Mouse (Mus musculus) heart, embryonic 16.5 days (tissue): ENCODE measurements around the gene Ddit4. TPM values are rescaled to one million over a fixed set of nuclear protein-coding genes. Genes with fewer than 3 reads are reported as not detected.
"Not testable (repeated sequence)": the region's sequence is repeated elsewhere in the genome, so short reads cannot be mapped to it uniquely, and the experiment has no call there.

ENCODE experiments used
- ATAC-seq: fragments of 200-750 bp; cut with Nextera tagmentation; replicated peaks from 2 replicates; pipeline ENCODE4 v1.8.0; 2017; ENCODE audit warnings: moderate number of reproducible peaks; ENCODE audit not compliant: insufficient read depth, low FRiP score; ENCODE audit errors: extremely low read depth
- H3K27ac ChIP-seq: fragments of 300-500 bp; sonication (generic); 2 replicates; pipeline ENCODE4 v1.5.1; 2014; ENCODE audit warnings: mild to moderate bottlenecking, low read length, control low read depth, moderate library complexity
- H3K27me3 ChIP-seq: fragments of 300-500 bp; sonication (generic); 2 replicates; pipeline ENCODE4 v1.6.1; 2014; ENCODE audit warnings: low read length, mixed read lengths; ENCODE audit not compliant: control insufficient read depth, insufficient read depth
- H3K36me3 ChIP-seq: fragments of 300-500 bp; sonication (generic); 2 replicates; pipeline ENCODE4 v1.6.1; 2014; ENCODE audit not compliant: control insufficient read depth, insufficient read depth
- H3K4me1 ChIP-seq: fragments of 300-500 bp; sonication (generic); 2 replicates; pipeline ENCODE4 v1.6.1; 2014; ENCODE audit warnings: low read length, mixed read lengths; ENCODE audit not compliant: control insufficient read depth, insufficient read depth
- H3K4me2 ChIP-seq: fragments of 300-500 bp; sonication (generic); 2 replicates; pipeline ENCODE4 v1.6.1; 2014; ENCODE audit warnings: low read depth, mild to moderate bottlenecking, control low read depth, low read length
- H3K4me3 ChIP-seq: fragments of 300-500 bp; sonication (generic); 2 replicates; pipeline ENCODE4 v1.5.1; 2014; ENCODE audit warnings: mild to moderate bottlenecking, control low read depth, low read length
- H3K9ac ChIP-seq: fragments of 300-500 bp; sonication (generic); 2 replicates; pipeline ENCODE4 v1.6.1; 2014; ENCODE audit warnings: low read length, control low read depth
- H3K9me3 ChIP-seq: fragments of 300-500 bp; sonication (generic); replicated peaks from 2 replicates; pipeline ENCODE4 v1.6.1; 2016; ENCODE audit warnings: low read length; ENCODE audit not compliant: control insufficient read depth
- WGBS: fragments of 180-500 bp; shearing (Covaris S2); extraction: QIAGEN DNeasy Blood & Tissue Kit; methylation state at CpG from one replicate; pipeline ENCODE4 v1.1.7; 2014; 5-methylcytosine and 5-hydroxymethylcytosine counted together
- polyA plus RNA-seq: library from polyadenylated mRNA; unstranded; fragments of >200 nt; fragmentation: Nextera tagmentation; extraction: Ambion mirVana; gene quantifications from 2 replicates; pipeline ENCODE4 v1.2.1, GENCODE M21; 2015

The Ddit4 gene
- polyA plus RNA-seq, result 29.0 and 31.9 TPM in 2 replicates

DNA sequence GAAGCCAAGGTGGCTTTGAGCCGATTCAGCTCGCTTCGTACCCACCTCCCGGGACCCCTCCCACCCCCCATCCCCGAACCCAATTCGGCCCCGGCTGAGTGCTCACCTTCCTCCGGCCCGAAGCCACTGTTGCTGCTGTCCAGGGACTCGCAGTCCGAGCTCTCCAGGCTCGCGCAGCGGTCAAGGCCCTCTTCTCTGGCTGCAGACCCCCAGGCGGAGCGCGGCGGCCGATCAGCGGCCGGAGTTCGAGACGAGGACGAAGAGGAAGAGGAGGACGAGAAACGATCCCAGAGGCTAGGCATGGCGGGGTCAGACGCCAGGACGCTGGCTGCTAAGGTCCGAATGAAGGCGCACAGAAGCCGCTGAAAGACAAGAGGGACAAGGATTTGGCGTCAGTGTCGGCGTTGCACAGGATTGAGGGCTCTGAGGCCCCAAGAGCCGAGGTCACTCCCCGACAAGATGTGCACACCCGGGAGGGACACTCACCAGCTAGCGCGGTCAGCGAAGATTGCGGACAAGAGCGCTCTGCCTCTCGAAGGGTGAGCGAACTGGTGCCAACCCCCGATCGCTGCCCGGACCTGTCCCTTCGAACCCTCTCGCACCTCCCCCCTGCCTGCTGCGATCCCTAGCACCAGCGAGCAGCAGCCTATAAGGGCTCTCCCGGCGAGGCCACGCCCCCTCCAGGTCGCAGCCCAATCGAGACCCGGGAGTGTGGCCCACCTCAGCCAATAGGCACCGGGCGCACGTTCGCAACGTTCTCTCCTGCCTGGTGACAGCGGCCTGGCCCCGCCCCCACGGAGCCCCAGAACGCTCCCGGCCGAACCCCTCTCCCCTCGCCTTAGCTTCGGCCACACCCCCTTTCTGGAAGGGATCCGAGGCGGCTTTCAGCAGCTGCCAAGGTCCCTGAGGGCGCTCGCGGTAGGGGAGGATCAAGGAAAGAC is at the start of gene Ddit4:
Gene Ddit4, minus strand, starts transcription at position 624 of the 941 bp plus-strand sequence.
- ATAC-seq, result peak; percentile 95
- Histone ChIP-seq H3K4me3 (peak within 1 kb of the TSS; percentile 94), H3K4me2 (peak within 1 kb of the TSS; percentile 86), H3K9ac (peak within 1 kb of the TSS; percentile 99), H3K36me3 (no peaks in the 10 kb centered on the region), H3K27ac (peak within 1 kb of the TSS; percentile 97), H3K9me3 (no peaks in the 10 kb centered on the region), H3K27me3 (no peaks in the 10 kb centered on the region), H3K4me1 (peaks cover 29% of the 10 kb centered on the region)
- WGBS, result under 1% methylated on average over 75 of the region's 76 CpGs

DNA sequence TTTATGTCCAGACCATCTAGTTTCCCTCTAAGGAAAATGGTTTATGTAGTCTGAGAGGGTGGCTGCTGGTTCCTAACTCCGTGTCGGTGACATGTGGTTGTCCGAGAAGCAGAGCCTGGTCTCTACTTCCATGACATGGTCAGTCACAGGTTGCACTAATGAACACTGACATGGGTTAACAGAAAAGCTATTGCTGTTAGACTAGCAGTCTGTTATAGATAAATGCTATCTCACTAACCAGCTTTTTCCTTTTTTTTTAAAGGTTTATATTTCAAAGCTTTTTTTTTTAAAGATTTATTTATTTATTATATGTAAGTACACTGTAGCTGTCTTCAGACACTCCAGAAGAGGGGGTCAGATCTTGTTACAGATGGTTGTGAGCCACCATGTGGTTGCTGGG is 47.4 kb upstream of the Ddit4 start:
- H3K4me1 ChIP-seq, result peaks cover 25% of the 10 kb centered on the region
- 86% methylated on average over 3 of the region's 3 CpGs for WGBS
- no peak overlapping the region for H3K27ac ChIP-seq
- no peak for ATAC-seq
- no peak overlapping the region for H3K4me2 ChIP-seq
- H3K9me3 ChIP-seq, result no peaks in the 10 kb centered on the region
- H3K9ac ChIP-seq, result no peak overlapping the region
- peaks cover 21% of the 10 kb centered on the region for H3K36me3 ChIP-seq
- no peak overlapping the region for H3K4me3 ChIP-seq
- H3K27me3 ChIP-seq, result no peaks in the 10 kb centered on the region

DNA sequence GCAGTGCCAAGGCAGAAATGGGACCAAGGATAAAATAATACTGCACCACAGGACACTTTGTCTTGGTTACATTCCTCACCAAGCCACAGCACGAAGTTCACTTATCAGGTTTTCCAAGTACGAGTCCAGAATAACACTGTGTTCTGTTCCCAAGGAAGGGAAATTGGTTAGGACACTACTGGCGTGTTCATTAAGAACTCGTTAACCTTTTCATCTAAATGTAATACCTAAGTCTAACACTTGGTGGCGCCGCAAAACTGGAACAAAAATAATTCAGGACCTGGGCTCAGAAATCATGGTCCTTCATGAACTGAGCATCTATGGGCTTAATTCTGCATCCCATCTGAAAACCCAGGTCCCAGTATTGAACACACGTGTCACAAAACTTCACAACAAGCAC is 46.0 kb upstream of the Ddit4 start:
- no peaks in the 10 kb centered on the region for H3K27me3 ChIP-seq
- no peak overlapping the region for H3K27ac ChIP-seq
- H3K9ac ChIP-seq, result no peak overlapping the region
- no peak overlapping the region for H3K4me2 ChIP-seq
- WGBS, result 17% methylated on average over 7 of the region's 7 CpGs
- no peaks in the 10 kb centered on the region for H3K9me3 ChIP-seq
- H3K4me1 ChIP-seq, result peaks cover 22% of the 10 kb centered on the region
- no peak for ATAC-seq
- no peak overlapping the region for H3K4me3 ChIP-seq
- H3K36me3 ChIP-seq, result peaks cover 23% of the 10 kb centered on the region

DNA sequence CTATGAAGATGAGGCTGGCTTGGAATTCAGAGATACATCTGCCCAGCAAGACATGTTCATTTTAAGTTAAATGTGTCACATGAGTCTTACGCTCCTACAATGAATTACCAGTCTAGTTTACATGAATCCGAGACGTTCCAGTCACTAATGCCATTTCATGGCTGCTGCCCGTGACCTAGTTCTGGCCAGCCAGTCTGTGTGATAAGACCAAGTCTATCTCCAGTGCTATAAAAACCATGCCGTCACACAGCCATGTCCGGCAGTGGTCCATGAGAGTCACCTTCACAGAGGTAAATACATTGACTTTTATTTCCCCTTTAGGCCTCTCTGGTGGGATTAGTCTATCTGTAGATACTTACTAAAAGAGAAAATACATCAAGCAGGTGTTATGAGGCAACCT is 44.3 kb upstream of the Ddit4 start:
- 66% methylated on average over 6 of the region's 6 CpGs for WGBS
- H3K4me2 ChIP-seq, result no peak overlapping the region
- no peak overlapping the region for H3K9ac ChIP-seq
- H3K36me3 ChIP-seq, result peaks cover 18% of the 10 kb centered on the region
- H3K27ac ChIP-seq, result peak overlapping the region; percentile 69
- 0 out of 2 replicates have a peak, but pooled peaks have one; percentile 28 for ATAC-seq
- no peaks in the 10 kb centered on the region for H3K9me3 ChIP-seq
- H3K27me3 ChIP-seq, result no peaks in the 10 kb centered on the region
- H3K4me1 ChIP-seq, result peaks cover 26% of the 10 kb centered on the region
- H3K4me3 ChIP-seq, result no peak overlapping the region

DNA sequence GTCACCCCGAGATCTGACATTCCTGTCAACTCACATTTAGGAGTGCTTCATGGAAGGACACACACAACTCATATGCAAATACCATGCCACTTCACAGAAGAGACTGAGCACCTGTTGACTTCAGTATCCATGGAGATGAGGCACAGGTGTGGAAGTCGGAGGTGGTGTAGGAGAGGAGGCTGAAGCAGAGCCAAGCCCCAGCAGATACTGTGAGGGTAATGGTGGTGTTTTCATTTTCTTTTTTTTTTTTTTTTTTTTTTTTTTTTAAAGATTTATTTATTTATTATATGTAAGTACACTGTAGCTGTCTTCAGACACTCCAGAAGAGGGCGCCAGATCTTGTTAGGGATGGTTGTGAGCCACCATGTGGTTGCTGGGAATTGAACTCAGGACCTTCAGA is 42.2 kb upstream of the Ddit4 start:
- not testable (repeated sequence) for H3K4me2 ChIP-seq, H3K9ac ChIP-seq, H3K27me3 ChIP-seq, H3K4me3 ChIP-seq, H3K9me3 ChIP-seq, H3K27ac ChIP-seq, ATAC-seq
- WGBS, result 90% methylated on average over 2 of the region's 3 CpGs
- Histone ChIP-seq H3K4me1 (peaks cover 31% of the 10 kb centered on the region), H3K36me3 (peaks cover 30% of the 10 kb centered on the region)

DNA sequence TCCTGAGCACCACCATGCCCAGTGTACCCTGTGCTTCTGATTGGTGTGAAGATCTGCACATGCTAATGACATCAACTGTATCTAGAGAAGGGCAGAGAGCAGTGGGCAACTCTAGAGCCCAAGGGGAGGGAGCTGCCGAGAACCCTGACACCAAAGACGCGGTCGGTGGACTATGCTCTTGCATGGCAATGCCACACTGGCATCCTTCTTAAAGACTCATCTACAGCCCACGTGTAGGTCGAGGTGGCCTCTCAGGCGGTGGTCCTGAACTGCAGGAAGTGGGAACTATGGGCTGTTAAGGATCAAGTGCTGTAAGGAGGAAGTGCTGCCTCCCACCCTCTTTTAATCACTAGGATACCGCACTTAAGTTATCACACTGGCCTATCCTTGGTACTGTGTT is 40.4 kb upstream of the Ddit4 start:
- Histone ChIP-seq H3K4me3 (no peak overlapping the region), H3K9ac (no peak overlapping the region), H3K27ac (peak overlapping the region; percentile 5; the same call in 1 of the 2 replicates), H3K4me2 (no peak overlapping the region), H3K36me3 (peaks cover 44% of the 10 kb centered on the region), H3K27me3 (no peaks in the 10 kb centered on the region), H3K4me1 (peaks cover 40% of the 10 kb centered on the region), H3K9me3 (no peaks in the 10 kb centered on the region)
- no peak for ATAC-seq
- WGBS, result 64% methylated on average over 8 of the region's 8 CpGs

DNA sequence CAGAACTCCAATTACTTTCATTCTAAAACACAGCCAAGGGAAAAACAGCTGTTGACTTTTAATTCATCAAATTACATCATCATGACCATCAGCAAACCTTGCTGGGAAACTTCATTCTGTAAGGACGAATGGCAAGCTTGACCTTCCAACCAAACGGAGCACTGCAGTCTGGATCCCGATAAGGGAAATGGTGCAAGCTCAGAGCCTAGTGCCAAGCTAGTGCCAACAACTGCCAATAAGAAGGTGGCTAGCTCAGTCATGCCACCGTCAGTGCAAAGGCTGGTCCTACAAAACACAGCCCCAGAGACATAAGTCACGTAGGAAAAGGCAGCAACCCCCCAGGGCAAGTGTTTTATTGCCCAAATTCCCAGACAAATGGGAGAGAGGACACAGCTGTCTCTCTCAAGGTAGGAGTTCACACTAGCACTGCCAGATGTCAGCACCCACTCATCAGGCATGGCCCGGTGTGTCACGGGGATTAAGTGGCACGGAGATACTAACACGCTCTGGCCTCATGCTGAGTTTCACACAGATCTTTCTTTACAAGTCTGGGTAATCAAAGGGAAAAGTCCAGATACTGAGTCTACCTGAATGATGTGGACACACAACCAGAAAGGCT is 39.7 kb upstream of the Ddit4 start:
- Histone ChIP-seq H3K27ac (peak overlapping the region; percentile 5; the same call in 1 of the 2 replicates), H3K4me1 (peaks cover 40% of the 10 kb centered on the region), H3K9me3 (no peaks in the 10 kb centered on the region), H3K36me3 (peaks cover 45% of the 10 kb centered on the region), H3K4me2 (no peak overlapping the region), H3K27me3 (no peaks in the 10 kb centered on the region), H3K4me3 (no peak overlapping the region), H3K9ac (no peak overlapping the region)
- 0 out of 2 replicates have a peak, but pooled peaks have one; percentile 25 for ATAC-seq
- 40% methylated on average over 9 of the region's 9 CpGs for WGBS

DNA sequence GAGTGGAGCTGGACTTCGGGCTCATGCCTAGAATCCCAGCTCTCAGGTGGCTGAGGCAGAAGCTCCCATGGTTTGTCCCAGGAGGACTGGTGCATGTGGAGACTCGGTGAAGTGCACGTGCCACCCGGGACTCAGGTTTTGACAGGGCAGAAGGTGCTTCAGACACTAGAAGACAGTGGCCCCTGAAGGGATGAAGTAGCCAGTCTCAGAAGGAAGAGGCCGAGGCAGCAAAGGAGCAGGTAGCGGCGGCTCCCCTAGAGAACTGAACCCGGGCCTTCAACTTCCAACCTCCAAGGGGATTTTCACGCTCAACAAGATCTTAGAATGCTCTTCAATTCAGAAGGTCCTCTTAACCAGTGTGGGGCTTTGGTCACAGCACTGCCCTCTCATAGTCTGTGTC is 38.8 kb upstream of the Ddit4 start:
- H3K4me3 ChIP-seq, result no peak overlapping the region
- H3K9ac ChIP-seq, result no peak overlapping the region
- H3K36me3 ChIP-seq, result peaks cover 41% of the 10 kb centered on the region
- H3K4me1 ChIP-seq, result peaks cover 34% of the 10 kb centered on the region
- no peak overlapping the region for H3K4me2 ChIP-seq
- no peaks in the 10 kb centered on the region for H3K9me3 ChIP-seq
- no peak for ATAC-seq
- H3K27ac ChIP-seq, result no peak overlapping the region
- H3K27me3 ChIP-seq, result no peaks in the 10 kb centered on the region
- 95% methylated on average over 9 of the region's 9 CpGs for WGBS

DNA sequence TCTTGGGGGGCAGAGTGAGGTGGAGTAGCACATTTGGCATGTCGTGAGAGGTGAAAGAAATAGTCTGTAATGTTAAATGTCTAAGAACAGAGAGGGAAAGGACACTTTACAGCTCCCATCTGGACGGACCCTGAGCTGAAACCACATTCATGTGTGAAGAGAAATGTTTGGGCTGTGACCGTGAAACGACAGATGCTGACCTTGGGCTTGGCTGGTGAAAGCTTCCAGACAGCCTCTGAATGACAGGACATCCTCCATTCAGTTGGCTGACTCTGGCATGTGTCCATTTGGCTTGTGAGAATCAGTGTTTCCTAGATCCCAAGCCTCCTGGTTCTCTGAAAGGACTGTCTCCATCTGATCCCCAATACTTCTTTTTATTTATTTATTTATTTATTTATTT is 36.4 kb upstream of the Ddit4 start:
- Histone ChIP-seq H3K4me2 (no peak overlapping the region), H3K36me3 (peaks cover 29% of the 10 kb centered on the region), H3K4me3 (no peak overlapping the region), H3K9ac (0 out of 2 replicates have a peak overlapping the region, but pooled peaks have one; percentile 7), H3K4me1 (peaks cover 34% of the 10 kb centered on the region), H3K9me3 (no peaks in the 10 kb centered on the region), H3K27ac (peak overlapping the region; percentile 69), H3K27me3 (no peaks in the 10 kb centered on the region)
- ATAC-seq, result peak; percentile 45
- WGBS, result 33% methylated on average over 4 of the region's 4 CpGs
